Mouse (Mus musculus): ENCODE data around the gene Egflam.

- TF ChIP-seq CTCF (IDR thresholded peaks at IDR 0.05; ENCODE audit: insufficient read depth, low read length) (no peak), POLR2A (IDR thresholded peaks at IDR 0.05; ENCODE audit: borderline replicate concordance, extremely low read depth, low read depth, low read length) (no peak)
Measured at GRCm38 (mm10) chr15:7204917-7205316, 193.3 kb downstream of the Egflam start.
